Mouse (Mus musculus): Measurements from ENCODE around the gene Lrrc56. TPM values are rescaled to one million over a fixed set of nuclear protein-coding genes. Genes with fewer than 3 reads are reported as not detected.

Gene Lrrc56
- 8.0 and 9.0 TPM in 2 replicates for polyA plus RNA-seq (2015; fragmentation: Nextera tagmentation; extraction: Ambion mirVana)

- Histone ChIP-seq H3K9ac (peak within 1 kb of the TSS; percentile 89), H3K9me3 (no peaks in the 10 kb centered on the region), H3K36me3 (peaks cover 38% of the 10 kb centered on the region), H3K4me3 (peak within 1 kb of the TSS; percentile 78), H3K4me1 (peaks cover 28% of the 10 kb centered on the region), H3K27me3 (no peaks in the 10 kb centered on the region), H3K4me2 (peak within 1 kb of the TSS; percentile 93), H3K27ac (peak within 1 kb of the TSS; percentile 91)
- ATAC-seq (ENCODE audit: insufficient number of reproducible peaks, low FRiP score, low TSS enrichment, low read depth): peak; percentile 94
- under 1% methylated on average over 38 of the region's 39 CpGs for WGBS
These were observed at the start of gene Lrrc56, which contains the start of gene Hras for GRCm38 (mm10) chr7:141193948-141194347. TSS of gene Lrrc56 (plus strand) at chr7:141194157. TSS of gene Hras (minus strand) at chr7:141194005.

GRCm38 (mm10) chr7:141144650-141145049, 49.3 kb upstream of the Lrrc56 start:
- Histone ChIP-seq H3K36me3 (peaks cover 26% of the 10 kb centered on the region; the same call in 1 of the 2 replicates), H3K4me2 (no peak overlapping the region), H3K4me3 (no peak overlapping the region), H3K27ac (no peak overlapping the region), H3K27me3 (no peaks in the 10 kb centered on the region), H3K9ac (no peak overlapping the region), H3K9me3 (no peaks in the 10 kb centered on the region), H3K4me1 (no peaks in the 10 kb centered on the region)
- WGBS: 89% methylated on average over 3 of the region's 3 CpGs
- no peak for ATAC-seq (ENCODE audit: insufficient number of reproducible peaks, low FRiP score, low TSS enrichment, low read depth)

DNA sequence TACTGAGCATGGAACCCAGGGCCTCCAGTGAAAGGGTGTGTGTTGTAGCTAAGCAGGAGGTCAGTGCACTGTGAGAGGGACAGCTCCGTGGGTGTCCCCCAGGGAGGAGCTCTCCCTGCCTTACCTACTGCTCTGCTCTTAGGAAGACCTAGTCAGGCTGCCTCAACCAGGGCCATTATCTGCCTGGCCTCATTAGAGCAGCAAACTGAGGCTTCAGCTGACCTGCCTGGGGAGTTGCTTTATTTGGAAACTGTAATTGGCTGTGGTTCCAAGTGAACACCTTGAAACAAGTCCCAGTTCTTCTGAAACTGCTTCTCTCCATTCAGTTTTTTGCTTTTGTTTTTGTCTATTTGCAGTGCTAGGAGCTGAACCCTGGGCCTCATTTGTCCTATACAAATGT, 48.6 kb upstream of the Lrrc56 start:
- Histone ChIP-seq H3K9me3 (no peaks in the 10 kb centered on the region), H3K9ac (no peak overlapping the region), H3K4me3 (no peak overlapping the region), H3K4me2 (no peak overlapping the region), H3K27me3 (no peaks in the 10 kb centered on the region), H3K4me1 (no peaks in the 10 kb centered on the region), H3K36me3 (peaks cover 26% of the 10 kb centered on the region; the same call in 1 of the 2 replicates), H3K27ac (no peak overlapping the region)
- ATAC-seq (ENCODE audit: insufficient number of reproducible peaks, low FRiP score, low TSS enrichment, low read depth): no peak
- 79% methylated on average over 1 of the region's 1 CpGs for WGBS

DNA sequence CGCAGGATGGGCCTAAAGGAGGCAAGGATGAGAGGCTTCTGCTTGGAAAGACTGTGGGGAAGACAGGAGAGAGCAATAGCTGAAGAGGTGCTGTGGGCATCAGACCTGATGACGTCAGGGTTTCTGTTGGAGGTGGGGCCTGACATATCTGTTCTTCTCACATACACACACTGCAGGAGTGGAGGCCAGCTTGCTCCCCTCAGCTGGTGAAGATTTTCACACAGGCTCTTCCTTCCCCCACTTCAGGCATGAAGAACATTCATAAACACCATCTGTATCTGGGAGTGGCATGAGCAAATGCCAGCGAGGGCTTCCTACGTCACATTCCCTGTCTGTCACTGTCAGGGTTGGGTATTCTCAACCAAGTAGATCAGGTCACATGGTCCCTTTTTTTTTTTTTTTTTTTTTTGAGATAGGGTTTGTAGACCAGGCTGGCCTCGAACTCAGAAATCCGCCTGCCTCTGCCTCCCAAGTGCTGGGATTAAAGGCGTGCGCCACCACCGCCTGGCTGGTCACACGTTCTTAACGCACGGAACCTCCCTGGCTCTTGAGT, 47.8 kb upstream of the Lrrc56 start:
- Histone ChIP-seq H3K36me3 (peaks cover 29% of the 10 kb centered on the region), H3K9ac (no peak overlapping the region), H3K4me1 (no peaks in the 10 kb centered on the region), H3K4me3 (no peak overlapping the region), H3K9me3 (no peaks in the 10 kb centered on the region), H3K4me2 (no peak overlapping the region), H3K27me3 (no peaks in the 10 kb centered on the region), H3K27ac (no peak overlapping the region)
- WGBS: 89% methylated on average over 12 of the region's 12 CpGs
- no peak for ATAC-seq (ENCODE audit: insufficient number of reproducible peaks, low FRiP score, low TSS enrichment, low read depth)

DNA sequence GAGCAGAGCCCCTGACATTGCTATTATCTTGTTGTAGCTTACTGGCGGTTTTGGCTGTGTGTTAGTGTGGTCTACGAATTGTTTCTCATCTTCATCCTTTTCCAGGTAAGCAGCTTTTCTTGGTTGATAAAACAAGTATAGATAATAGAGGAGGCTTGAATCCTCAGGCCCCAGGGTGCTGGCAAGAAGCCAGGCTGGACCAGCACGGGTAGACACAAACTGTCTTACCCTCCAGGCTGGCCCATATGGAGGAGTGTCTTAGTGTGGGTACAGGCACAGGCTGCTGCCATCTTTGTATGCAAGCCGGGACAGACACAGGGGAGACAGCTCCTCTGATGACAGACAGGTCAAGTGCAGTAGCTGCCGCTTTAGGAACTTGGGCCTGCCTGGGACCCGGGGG, 46.9 kb upstream of the Lrrc56 start:
- H3K36me3 ChIP-seq: peaks cover 38% of the 10 kb centered on the region
- no peak for ATAC-seq (ENCODE audit: insufficient number of reproducible peaks, low FRiP score, low TSS enrichment, low read depth)
- WGBS: 82% methylated on average over 6 of the region's 6 CpGs

GRCm38 (mm10) chr7:141148639-141149038, 45.3 kb upstream of the Lrrc56 start:
- WGBS: 72% methylated on average over 4 of the region's 4 CpGs
- no peak overlapping the region for H3K9ac ChIP-seq
- H3K27me3 ChIP-seq: no peaks in the 10 kb centered on the region
- H3K36me3 ChIP-seq: peaks cover 47% of the 10 kb centered on the region
- no peak overlapping the region for H3K4me3 ChIP-seq
- no peaks in the 10 kb centered on the region for H3K4me1 ChIP-seq
- no peaks in the 10 kb centered on the region for H3K9me3 ChIP-seq
- no peak for ATAC-seq (ENCODE audit: insufficient number of reproducible peaks, low FRiP score, low TSS enrichment, low read depth)
- no peak overlapping the region for H3K4me2 ChIP-seq
- no peak overlapping the region for H3K27ac ChIP-seq

More for the DNA sequence above, 46.9 kb upstream of the Lrrc56 start:
- H3K9me3 ChIP-seq: no peaks in the 10 kb centered on the region
- no peaks in the 10 kb centered on the region for H3K4me1 ChIP-seq
- H3K4me2 ChIP-seq: no peak overlapping the region
- no peak overlapping the region for H3K4me3 ChIP-seq
- H3K27me3 ChIP-seq: no peaks in the 10 kb centered on the region
- H3K27ac ChIP-seq: no peak overlapping the region
- H3K9ac ChIP-seq: no peak overlapping the region

DNA sequence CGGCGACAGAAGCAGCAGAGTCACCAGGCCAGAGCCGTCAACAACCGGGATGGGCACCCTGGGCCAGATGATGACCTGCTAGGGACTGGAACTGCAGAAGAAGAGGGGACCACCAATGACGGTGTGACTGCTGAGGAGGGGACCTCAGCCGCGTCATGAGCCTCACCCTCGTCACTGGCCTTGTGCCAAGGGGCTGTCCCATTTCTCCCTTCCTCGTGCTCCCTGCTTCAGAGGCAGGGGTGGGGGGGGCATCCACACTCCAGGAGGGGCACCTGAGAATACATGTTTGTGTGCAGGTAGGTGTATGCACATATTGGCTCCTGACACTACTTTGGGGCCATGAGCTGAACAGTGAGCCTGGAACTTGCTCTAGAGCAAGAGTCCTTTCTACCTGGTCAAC, 38.6 kb upstream of the Lrrc56 start:
- WGBS: 81% methylated on average over 9 of the region's 9 CpGs
- H3K27me3 ChIP-seq: no peaks in the 10 kb centered on the region
- H3K9me3 ChIP-seq: no peaks in the 10 kb centered on the region
- H3K27ac ChIP-seq: no peak overlapping the region
- H3K4me3 ChIP-seq: no peak overlapping the region
- ATAC-seq (ENCODE audit: insufficient number of reproducible peaks, low FRiP score, low TSS enrichment, low read depth): 0 out of 2 replicates have a peak, but pooled peaks have one; percentile 20
- no peak overlapping the region for H3K4me2 ChIP-seq
- H3K9ac ChIP-seq: no peak overlapping the region
- H3K36me3 ChIP-seq: peaks cover 85% of the 10 kb centered on the region
- no peaks in the 10 kb centered on the region for H3K4me1 ChIP-seq

GRCm38 (mm10) chr7:141164397-141164796, 29.6 kb upstream of the Lrrc56 start:
- Histone ChIP-seq H3K4me2 (no peak overlapping the region), H3K4me1 (peaks cover 23% of the 10 kb centered on the region), H3K36me3 (peaks cover 66% of the 10 kb centered on the region), H3K27ac (no peak overlapping the region), H3K9ac (no peak overlapping the region), H3K27me3 (no peaks in the 10 kb centered on the region), H3K4me3 (no peak overlapping the region), H3K9me3 (no peaks in the 10 kb centered on the region)
- 90% methylated on average over 7 of the region's 7 CpGs for WGBS
- ATAC-seq (ENCODE audit: insufficient number of reproducible peaks, low FRiP score, low TSS enrichment, low read depth): no peak

GRCm38 (mm10) chr7:141164850-141165249, 29.1 kb upstream of the Lrrc56 start:
- no peak for ATAC-seq (ENCODE audit: insufficient number of reproducible peaks, low FRiP score, low TSS enrichment, low read depth)
- Histone ChIP-seq H3K36me3 (peaks cover 61% of the 10 kb centered on the region), H3K4me2 (no peak overlapping the region), H3K4me3 (no peak overlapping the region), H3K4me1 (peaks cover 23% of the 10 kb centered on the region), H3K9ac (no peak overlapping the region), H3K27me3 (no peaks in the 10 kb centered on the region), H3K27ac (no peak overlapping the region), H3K9me3 (no peaks in the 10 kb centered on the region)
- WGBS: 76% methylated on average over 6 of the region's 6 CpGs

DNA sequence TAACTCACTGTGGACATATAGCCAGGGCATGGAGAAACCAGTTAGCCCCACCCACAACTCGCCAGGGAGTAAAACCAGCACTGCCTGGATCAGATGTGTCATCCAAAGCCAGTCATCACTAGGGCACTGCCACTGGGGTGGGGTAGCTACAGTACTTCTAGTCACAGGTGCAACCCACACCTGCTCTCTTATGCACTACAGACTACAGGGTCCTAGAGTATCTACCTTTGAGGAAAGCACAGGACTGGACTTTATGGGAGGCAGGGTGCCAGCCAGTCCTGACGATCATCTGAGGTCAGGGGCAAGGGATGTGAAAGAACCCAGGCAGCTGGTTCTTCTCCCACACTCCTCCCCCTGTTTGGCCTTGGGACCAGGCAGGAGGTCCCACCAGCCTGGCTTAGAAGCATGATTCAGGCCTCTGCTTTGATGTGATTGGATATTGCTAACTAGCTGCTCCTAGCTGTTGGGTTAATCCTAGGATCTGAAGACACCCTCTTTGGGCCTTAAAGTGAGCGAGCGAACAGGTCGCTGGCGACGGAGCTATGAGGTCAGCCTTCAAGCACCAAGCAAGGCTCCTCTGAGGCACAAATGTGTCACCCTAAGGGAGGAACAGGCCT, 25.9 kb upstream of the Lrrc56 start:
- ATAC-seq (ENCODE audit: insufficient number of reproducible peaks, low FRiP score, low TSS enrichment, low read depth): no peak
- Histone ChIP-seq H3K4me1 (peaks cover 28% of the 10 kb centered on the region), H3K9me3 (no peaks in the 10 kb centered on the region), H3K4me2 (peak overlapping the region; percentile 63), H3K27me3 (no peaks in the 10 kb centered on the region), H3K36me3 (peaks cover 31% of the 10 kb centered on the region), H3K27ac (peak overlapping the region; percentile 86), H3K9ac (peak overlapping the region; percentile 52), H3K4me3 (peak overlapping the region; percentile 61)
- WGBS: 16% methylated on average over 7 of the region's 7 CpGs

DNA sequence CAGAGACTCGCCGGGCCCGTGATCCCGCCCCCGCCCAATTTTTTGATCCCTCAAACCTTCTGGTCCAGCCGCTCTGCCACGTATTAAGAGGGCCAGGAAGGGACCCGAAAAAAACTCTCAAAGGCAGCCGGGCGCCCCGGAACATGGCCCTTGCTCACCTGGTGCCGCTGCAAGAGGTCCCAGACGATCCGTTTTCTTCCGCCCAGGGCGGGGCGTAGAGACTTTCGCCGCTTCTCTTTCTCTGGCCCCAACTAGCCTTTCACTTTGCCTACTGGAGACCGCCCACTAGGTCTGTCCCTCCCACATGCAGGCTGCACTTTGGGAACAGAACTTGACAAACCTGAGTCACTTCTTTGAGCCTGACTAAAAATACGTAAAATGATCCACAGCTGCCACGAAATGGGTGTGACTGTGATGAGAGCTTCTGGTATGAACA, 25.4 kb upstream of the Lrrc56 start:
- no peaks in the 10 kb centered on the region for H3K9me3 ChIP-seq
- peak overlapping the region; percentile 61 for H3K4me3 ChIP-seq
- ATAC-seq (ENCODE audit: insufficient number of reproducible peaks, low FRiP score, low TSS enrichment, low read depth): no peak; the same call in 1 of the 2 replicates
- H3K36me3 ChIP-seq: peaks cover 26% of the 10 kb centered on the region
- peak overlapping the region; percentile 63 for H3K4me2 ChIP-seq
- H3K27ac ChIP-seq: peak overlapping the region; percentile 86
- H3K9ac ChIP-seq: peak overlapping the region; percentile 52
- H3K27me3 ChIP-seq: no peaks in the 10 kb centered on the region
- H3K4me1 ChIP-seq: peaks cover 33% of the 10 kb centered on the region
- under 1% methylated on average over 22 of the region's 22 CpGs for WGBS

DNA sequence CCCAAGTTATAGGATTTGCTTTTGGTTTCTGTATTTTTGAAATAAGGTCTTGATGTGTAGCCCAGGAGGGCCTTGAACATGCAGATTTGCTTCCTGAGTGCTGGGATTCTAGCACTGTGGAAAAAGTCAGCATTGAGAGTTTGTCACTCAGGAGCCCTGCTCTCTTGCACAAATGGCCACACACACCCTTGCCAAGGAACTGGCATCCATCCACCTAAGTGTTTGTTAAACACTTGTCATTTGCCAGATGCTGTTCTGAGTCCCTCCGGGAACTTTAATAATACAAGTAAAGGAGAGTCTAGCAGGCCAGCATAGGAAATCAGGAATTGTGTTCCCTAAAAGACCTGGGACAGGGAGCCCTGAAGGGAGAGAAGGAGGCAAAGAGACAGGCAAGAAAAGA, 24.7 kb upstream of the Lrrc56 start:
- no peak overlapping the region for H3K4me2 ChIP-seq
- H3K27ac ChIP-seq: peak overlapping the region; percentile 86
- H3K9ac ChIP-seq: no peak overlapping the region

More for the DNA sequence above, 24.7 kb upstream of the Lrrc56 start:
- peaks cover 18% of the 10 kb centered on the region for H3K36me3 ChIP-seq
- ATAC-seq (ENCODE audit: insufficient number of reproducible peaks, low FRiP score, low TSS enrichment, low read depth): no peak
- peaks cover 35% of the 10 kb centered on the region for H3K4me1 ChIP-seq
- 55% methylated on average over 1 of the region's 1 CpGs for WGBS
- H3K27me3 ChIP-seq: no peaks in the 10 kb centered on the region
- no peaks in the 10 kb centered on the region for H3K9me3 ChIP-seq
- peak overlapping the region; percentile 61; the same call in 1 of the 2 replicates for H3K4me3 ChIP-seq
